Mouse (Mus musculus): ENCODE measurements around the gene Atl1. TPM values are rescaled to one million over a fixed set of nuclear protein-coding genes. Genes with fewer than 3 reads are reported as not detected.

Atl1 gene
- total and polyA plus RNA-seq, 3 experiments: 0.50 to 1.0 TPM; not detected in 1

DNA sequence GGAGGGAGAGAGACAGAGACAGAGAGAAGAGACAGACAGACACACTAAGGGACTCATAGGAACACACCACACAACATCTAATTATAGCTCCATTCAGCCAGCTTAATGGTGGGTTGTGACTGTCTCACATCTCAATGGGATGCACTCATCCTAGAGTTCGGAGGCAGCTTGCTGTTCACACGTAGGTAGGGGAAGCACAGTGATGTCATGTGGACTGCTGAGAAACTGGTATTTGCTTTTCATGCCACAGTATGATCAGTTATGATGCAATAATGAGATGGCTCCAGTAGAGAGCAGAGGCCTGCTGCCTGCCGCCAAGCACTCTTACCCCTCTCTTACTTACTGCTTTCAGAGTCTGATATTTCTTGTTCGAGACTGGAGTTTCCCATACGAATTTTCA lies 53.4 kb downstream of the Atl1 start:
- TF ChIP-seq GATA1 (IDR thresholded peaks at IDR 0.05; ENCODE audit: low read depth, low read length) (no peak), RCOR1 (IDR thresholded peaks at IDR 0.05; ENCODE audit: low read depth, low read length) (no peak), TBP (IDR thresholded peaks at IDR 0.05; ENCODE audit: low read depth, low read length) (no peak), USF1 (IDR thresholded peaks at IDR 0.05; ENCODE audit: low read depth, low read length) (no peak), NELFE (IDR thresholded peaks at IDR 0.05; ENCODE audit: low read depth, low read length) (no peak), MAFK (IDR thresholded peaks at IDR 0.05; ENCODE audit: borderline replicate concordance, low read depth, low read length) (no peak), SMC3 (IDR thresholded peaks at IDR 0.05; ENCODE audit: low read depth, low read length) (no peak), NRF1 (IDR thresholded peaks at IDR 0.05; ENCODE audit: insufficient read depth, low read depth, low read length, poor library complexity, severe bottlenecking) (no peak), GABPA (IDR thresholded peaks at IDR 0.05; ENCODE audit: low read depth, low read length) (no peak), UBTF (IDR thresholded peaks at IDR 0.05; ENCODE audit: borderline replicate concordance, insufficient read depth, low read depth, low read length) (no peak), KAT2A (conservative IDR thresholded peaks at IDR 0.05; ENCODE audit: low read depth, low read length) (no peak), ZKSCAN1 (IDR thresholded peaks at IDR 0.05; ENCODE audit: low read depth, low read length) (no peak), MYB (IDR thresholded peaks at IDR 0.05; ENCODE audit: low read depth, low read length) (no peak), TCF12 (IDR thresholded peaks at IDR 0.05; ENCODE audit: low read depth, low read length) (no peak), HCFC1 (IDR thresholded peaks at IDR 0.05; ENCODE audit: low read depth, low read length) (no peak), CHD1 (IDR thresholded peaks at IDR 0.05; ENCODE audit: low read depth, low read length) (no peak), E2F4 (IDR thresholded peaks at IDR 0.05; ENCODE audit: borderline replicate concordance, low read depth, low read length) (no peak)
- no peaks in the 10 kb centered on the region for H3K27me3 ChIP-seq (ENCODE audit: control insufficient read depth in 1 of 2, insufficient read depth in 2 of 2, low read length in 2 of 2)
- no peak overlapping the region for H3K27ac ChIP-seq (ENCODE audit: control insufficient read depth, low read depth, low read length)
- no peaks in the 10 kb centered on the region for H3K79me2 ChIP-seq (ENCODE audit: control insufficient read depth, insufficient read depth, low read length, poor library complexity)
- no peak overlapping the region for H3K4me3 ChIP-seq (ENCODE audit: control insufficient read depth in 1 of 2, insufficient read depth in 1 of 2, low read depth in 2 of 2, low read length in 2 of 2)
- no peak for DNase-seq (ENCODE audit: low read depth, low spot score)
- H3K4me1 ChIP-seq (ENCODE audit: control insufficient read depth in 1 of 2, insufficient read depth in 2 of 2, low read length in 2 of 2): peaks cover 4 to 10% of the 10 kb centered on the region in 2 experiments
- peaks cover 0 to 7% of the 10 kb centered on the region in 2 experiments; a peak in 2 of 4 replicates for H3K36me3 ChIP-seq (ENCODE audit: control insufficient read depth in 1 of 2, insufficient read depth in 2 of 2, low read length in 2 of 2)
- H3K9me3 ChIP-seq (replicated peaks; ENCODE audit: insufficient read depth, low read length): no peaks in the 10 kb centered on the region
- no peak overlapping the region for H3K9ac ChIP-seq (ENCODE audit: control insufficient read depth, low read depth, low read length, poor library complexity, severe bottlenecking)

GRCm38 (mm10) chr12:69947502-69947901 lies 55.1 kb downstream of the Atl1 start:
- H3K9ac ChIP-seq (ENCODE audit: control insufficient read depth, low read depth, low read length, poor library complexity, severe bottlenecking): no peak overlapping the region
- TF ChIP-seq USF2 (IDR thresholded peaks at IDR 0.05; ENCODE audit: borderline replicate concordance in 1 of 2, insufficient read depth in 1 of 2, low read depth in 1 of 2, low read length in 2 of 2): no peak
- TF ChIP-seq TCF12 (IDR thresholded peaks at IDR 0.05; ENCODE audit: low read depth, low read length): no peak
- no peak for TF ChIP-seq MYC (IDR thresholded peaks at IDR 0.05; ENCODE audit: low read depth, low read length)
- TF ChIP-seq GATA1 (IDR thresholded peaks at IDR 0.05; ENCODE audit: low read depth, low read length): no peak
- no peak for TF ChIP-seq RCOR1 (IDR thresholded peaks at IDR 0.05; ENCODE audit: low read depth, low read length)
- TF ChIP-seq JUND (IDR thresholded peaks at IDR 0.05; ENCODE audit: low read depth, low read length): no peak
- TF ChIP-seq MYB (IDR thresholded peaks at IDR 0.05; ENCODE audit: low read depth, low read length): no peak
- TF ChIP-seq MAFK (IDR thresholded peaks at IDR 0.05; ENCODE audit: borderline replicate concordance, low read depth, low read length): no peak
- TF ChIP-seq ELF1 (IDR thresholded peaks at IDR 0.05; ENCODE audit: low read depth, low read length): no peak
- TF ChIP-seq GABPA (IDR thresholded peaks at IDR 0.05; ENCODE audit: low read depth, low read length): no peak
- TF ChIP-seq SIN3A (IDR thresholded peaks at IDR 0.05; ENCODE audit: low read length): no peak
- TF ChIP-seq NRF1 (IDR thresholded peaks at IDR 0.05; ENCODE audit: insufficient read depth, low read depth, low read length, poor library complexity, severe bottlenecking): no peak
- TF ChIP-seq HCFC1 (IDR thresholded peaks at IDR 0.05; ENCODE audit: low read depth, low read length): no peak
- TF ChIP-seq EP300 (IDR thresholded peaks at IDR 0.05; ENCODE audit: low read depth in 1 of 2, low read length in 2 of 2): no peak
- TF ChIP-seq ETS1 (IDR thresholded peaks at IDR 0.05; ENCODE audit: low read depth, low read length): no peak
- H3K27ac ChIP-seq (ENCODE audit: control insufficient read depth, low read depth, low read length): no peak overlapping the region
- peaks cover 0 to 6% of the 10 kb centered on the region in 2 experiments; a peak in 3 of 4 replicates for H3K4me1 ChIP-seq (ENCODE audit: control insufficient read depth in 1 of 2, insufficient read depth in 2 of 2, low read length in 2 of 2)
- H3K4me3 ChIP-seq (ENCODE audit: control insufficient read depth in 1 of 2, insufficient read depth in 1 of 2, low read depth in 2 of 2, low read length in 2 of 2): no peak overlapping the region
- DNase-seq (ENCODE audit: low read depth, low spot score): no peak
- H3K27me3 ChIP-seq (ENCODE audit: control insufficient read depth in 1 of 2, insufficient read depth in 2 of 2, low read length in 2 of 2): no peaks in the 10 kb centered on the region
- H3K9me3 ChIP-seq (replicated peaks; ENCODE audit: insufficient read depth, low read length): no peaks in the 10 kb centered on the region
- H3K36me3 ChIP-seq (ENCODE audit: control insufficient read depth in 1 of 2, insufficient read depth in 2 of 2, low read length in 2 of 2): peaks cover 0 to 4% of the 10 kb centered on the region in 2 experiments; a peak in 2 of 4 replicates
- no peaks in the 10 kb centered on the region for H3K79me2 ChIP-seq (ENCODE audit: control insufficient read depth, insufficient read depth, low read length, poor library complexity)
